Mouse (Mus musculus): ENCODE measurements around the gene Taf1.

Taf1 gene

DNA sequence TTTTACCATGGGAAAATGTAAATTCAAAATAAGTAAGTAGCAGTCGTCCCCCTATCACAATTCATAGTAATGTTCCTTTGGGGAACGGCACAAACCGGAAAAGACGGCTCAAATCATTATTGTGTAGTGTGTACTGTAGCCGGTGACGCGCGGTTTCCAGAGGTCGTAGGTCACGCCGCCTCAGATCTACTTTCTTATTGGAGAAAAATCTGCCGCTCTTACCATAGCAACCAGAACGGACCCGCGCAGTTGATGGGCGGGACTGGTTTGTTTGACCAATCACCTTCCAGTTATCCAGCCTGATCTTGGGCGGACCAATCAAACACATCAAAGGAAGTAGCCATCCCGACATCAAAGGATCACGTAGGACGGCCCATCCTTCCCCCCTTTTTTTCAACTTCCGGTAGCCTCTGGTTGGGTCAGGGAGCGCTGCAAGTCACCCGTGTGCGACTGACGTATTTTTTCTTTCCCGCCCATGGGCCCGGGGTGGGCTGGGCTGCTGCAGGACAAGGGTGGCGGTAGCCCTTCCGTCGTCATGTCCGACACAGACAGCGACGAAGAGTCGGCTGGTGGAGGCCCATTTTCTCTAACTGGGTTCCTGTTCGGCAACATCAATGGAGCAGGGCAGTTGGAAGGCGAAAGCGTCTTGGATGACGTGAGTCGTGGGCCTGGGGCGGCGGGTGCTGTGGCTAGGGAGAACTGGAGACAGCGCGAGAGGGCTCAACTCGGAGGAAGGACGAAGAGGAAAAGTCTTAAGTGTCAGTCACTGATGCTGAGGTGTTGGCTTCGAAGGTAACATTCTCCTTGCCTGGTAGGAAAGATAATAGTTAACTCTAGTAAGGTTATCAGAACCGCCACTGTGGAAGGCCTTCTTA, at the start of gene Taf1:
Gene Taf1, plus strand, starts transcription at position 388 of the 875 bp plus-strand sequence.
- DNase-seq (ENCODE audit: extremely low spot score, low spot score), result peak; percentile 82

DNA sequence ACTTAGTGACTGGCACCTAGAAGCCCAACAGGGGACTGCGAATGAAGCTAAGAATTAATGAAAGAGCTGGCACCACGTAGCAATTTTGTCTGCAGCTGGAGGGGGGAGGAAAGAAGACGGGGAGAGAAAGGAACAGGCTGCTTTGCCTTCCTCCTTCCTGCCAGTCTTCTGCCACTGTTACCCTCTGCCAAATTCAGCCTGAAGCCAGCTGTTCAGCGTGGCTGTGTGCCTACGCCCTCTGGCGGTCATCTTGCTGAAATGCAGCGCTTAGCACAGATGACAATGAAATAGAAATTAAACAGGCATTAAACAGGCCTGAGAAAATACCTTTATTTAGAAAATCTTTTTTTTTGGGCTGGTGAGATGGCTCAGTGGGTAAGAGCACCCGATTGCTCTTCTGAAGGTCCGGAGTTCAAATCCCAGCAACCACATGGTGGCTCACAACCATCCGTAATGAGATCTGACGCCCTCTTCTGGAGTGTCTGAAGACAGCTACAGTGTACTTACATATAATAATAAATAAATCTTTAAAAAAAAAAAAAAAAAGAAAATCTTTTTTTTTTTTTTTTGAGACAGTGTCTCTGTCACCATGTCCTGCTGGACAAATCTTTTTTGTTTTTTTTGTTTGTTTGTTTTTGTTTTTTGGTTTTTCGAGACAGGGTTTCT, 45.9 kb upstream of the Taf1 start:
- DNase-seq (ENCODE audit: extremely low spot score, low spot score), result peak; percentile 27

DNA sequence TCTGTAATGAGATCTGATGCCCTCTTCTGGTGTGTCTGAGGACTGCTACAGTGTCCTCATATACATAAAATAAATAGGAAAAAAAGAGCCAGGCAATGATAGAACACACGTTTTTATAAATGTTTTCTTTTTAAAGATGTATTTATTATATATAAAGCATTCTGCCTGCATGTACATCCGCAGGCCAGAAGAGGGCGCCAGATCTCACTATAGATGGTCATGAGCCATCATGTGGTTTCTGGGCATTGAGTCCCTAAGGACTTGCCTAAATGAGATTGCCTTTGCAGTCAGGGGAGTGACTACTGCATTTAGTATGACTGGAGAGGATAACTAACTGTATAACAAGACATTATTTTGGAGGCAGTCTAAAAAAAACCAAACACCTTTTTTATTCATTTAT, 27.9 kb upstream of the Taf1 start:
- DNase-seq (ENCODE audit: extremely low spot score, low spot score), result peak; percentile 17

DNA sequence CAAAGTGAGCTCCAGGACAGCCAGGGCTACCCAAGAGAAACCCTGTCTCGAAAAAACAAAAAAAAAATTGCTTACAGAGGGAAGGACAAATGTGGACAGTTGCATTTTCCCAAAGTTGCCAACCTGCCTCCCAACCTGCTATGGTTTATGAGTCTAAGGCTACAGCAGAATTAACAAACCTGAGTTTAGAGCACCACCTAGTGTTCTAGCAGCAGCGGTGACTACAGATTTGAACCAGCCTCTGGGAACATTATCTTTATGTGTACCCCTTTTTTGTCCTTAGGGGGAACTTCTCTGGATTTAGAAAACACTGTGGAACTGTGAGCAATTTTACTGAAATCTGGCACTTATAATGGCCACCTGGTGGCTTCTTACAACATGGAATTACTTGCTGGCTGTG, 16.8 kb upstream of the Taf1 start:
- DNase-seq (ENCODE audit: extremely low spot score, low spot score), result no peak

GRCm38 (mm10) chrX:101518006-101518405, 14.5 kb upstream of the Taf1 start:
- DNase-seq (ENCODE audit: extremely low spot score, low spot score), result no peak

- DNase-seq (ENCODE audit: extremely low spot score, low spot score), result no peak
Measured at GRCm38 (mm10) chrX:101522027-101522426, 10.5 kb upstream of the Taf1 start.

DNA sequence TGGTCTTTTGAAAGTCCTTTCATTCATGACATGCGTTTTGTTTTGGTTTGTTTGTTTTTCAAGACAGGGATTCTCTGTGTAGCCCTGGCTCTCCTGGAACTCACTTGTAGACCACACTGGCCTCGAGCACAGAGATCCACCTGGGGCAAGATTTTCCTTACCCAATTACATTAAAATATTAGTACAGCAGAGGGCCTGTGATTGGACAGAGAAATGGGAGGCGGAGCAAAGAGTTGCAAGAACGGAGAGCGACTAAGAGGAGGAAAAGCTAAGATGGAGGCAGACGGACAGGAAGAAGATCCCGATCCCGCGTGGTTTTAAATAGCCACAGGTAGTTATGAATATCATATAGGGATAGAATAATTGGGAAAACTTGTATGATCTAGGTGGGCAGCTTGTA, 5.2 kb upstream of the Taf1 start:
- no peak for DNase-seq (ENCODE audit: extremely low spot score, low spot score)

GRCm38 (mm10) chrX:101585455-101585854, 52.9 kb downstream of the Taf1 start:
- DNase-seq (ENCODE audit: extremely low spot score, low spot score), result no peak

DNA sequence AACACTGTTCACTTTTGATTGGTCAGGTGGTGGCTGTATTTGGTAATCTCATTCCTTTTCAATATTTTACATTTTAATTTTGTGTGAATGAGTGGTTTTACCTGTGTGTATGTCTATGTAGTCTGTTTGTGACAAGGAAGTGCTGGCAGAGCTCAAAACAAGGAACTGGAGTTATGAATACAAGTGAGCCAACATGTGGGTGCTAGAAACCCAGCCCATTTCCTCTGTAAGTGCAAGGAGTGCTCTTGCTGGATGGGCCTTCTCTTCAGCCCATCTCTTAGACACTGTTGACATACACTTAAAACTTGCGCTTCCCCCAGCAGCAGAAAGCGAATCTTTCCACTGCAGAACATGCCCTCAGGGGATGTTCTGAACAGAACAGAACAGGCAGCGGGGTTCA, 83.6 kb downstream of the Taf1 start:
- no peak for DNase-seq (ENCODE audit: extremely low spot score, low spot score)

- no peak for DNase-seq (ENCODE audit: extremely low spot score, low spot score)
Measured at GRCm38 (mm10) chrX:101617889-101618288, 85.4 kb downstream of the Taf1 start.

DNA sequence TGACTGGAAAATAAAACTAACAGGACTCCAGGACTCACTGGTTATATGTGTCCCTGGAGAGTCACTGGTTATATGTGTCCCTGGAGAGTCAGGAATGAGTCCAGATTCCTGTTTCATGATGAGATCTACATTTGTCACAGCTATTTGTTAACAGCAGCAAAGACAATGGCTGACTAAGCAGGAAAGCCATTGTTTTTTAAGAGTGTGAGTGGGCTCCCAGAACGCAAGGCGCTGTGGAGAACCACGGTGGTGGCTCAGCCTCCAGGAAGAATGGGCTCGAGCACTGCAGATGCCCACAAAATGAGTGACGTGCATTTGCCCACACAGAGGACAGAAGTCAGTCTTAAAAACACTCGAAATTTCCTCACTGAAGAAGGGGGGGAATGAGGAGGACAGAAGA, 87.8 kb downstream of the Taf1 start:
- DNase-seq (ENCODE audit: extremely low spot score, low spot score), result no peak

DNA sequence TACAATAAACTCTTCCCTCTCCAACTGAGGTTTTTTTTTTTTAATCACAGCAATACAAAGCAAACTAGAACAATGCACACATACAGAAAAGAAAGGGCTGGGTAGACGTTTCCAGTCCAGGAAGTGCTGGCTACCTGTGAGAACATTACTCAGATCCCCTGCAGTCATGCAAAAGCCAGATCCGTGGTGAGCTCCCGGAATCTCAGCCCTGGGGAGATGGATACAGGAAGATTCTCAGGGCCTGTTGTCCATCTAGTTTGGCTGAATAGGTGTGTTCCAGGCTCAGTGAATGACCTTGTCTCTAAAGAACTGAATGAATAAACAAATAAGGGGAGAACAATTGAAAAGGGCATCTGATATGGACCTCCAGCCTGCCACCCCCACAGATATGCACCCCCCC, 90.0 kb downstream of the Taf1 start:
- DNase-seq (ENCODE audit: extremely low spot score, low spot score), result no peak

DNA sequence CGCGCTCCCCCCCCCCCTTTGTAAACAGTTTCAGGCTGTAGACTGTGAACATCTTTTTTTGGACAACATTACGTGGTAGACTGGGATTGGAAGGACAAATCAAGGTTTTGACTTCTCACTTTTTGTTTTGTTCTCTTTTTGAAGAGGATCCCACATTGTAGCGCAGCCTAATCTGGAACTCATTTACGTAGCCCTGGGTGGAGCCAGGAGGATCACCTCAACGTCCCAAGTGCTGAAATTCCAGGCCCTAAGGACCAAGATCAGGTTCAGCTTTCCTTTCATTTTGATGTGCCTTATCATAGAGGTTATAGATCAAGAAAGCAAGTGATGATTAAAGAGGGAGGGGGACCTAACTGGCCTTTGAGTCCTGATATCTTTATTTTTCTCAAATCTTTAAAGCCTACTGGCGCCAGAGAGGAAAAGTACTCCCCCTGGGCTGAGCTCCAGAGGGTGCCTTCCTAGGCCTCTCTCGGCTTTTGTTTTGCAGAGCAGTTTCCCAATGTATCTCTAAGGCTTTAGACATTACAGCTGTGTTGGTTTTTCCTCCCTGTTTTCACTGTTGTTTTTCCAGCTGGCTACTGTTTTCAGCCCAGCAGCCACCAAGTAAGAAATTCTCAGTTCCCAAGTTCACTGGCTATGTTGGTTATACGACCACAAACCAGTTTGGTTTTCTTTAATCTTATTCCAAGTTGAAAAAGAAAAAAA, 104.4 kb downstream of the Taf1 start:
- peak; percentile 13 for DNase-seq (ENCODE audit: extremely low spot score, low spot score)

DNA sequence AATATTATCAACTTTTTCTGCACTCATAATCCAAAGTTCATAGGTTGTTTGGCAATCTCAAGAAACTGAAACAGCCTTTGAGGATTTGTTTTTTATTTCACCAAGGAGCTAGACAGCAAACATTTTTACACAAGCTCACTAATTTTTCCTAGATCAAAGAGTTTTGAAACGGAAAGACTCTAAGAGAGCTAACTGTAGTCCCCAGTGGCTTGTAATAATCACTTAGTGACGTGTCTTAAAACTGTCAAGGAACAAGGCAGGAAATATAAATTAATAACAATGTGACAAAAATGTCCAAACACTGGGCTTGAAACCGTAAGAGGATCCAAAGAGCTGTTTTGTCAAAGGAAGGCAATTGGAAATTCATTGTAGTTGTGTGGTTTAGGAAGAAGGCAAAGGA, 106.3 kb downstream of the Taf1 start:
- DNase-seq (ENCODE audit: extremely low spot score, low spot score), result no peak

DNA sequence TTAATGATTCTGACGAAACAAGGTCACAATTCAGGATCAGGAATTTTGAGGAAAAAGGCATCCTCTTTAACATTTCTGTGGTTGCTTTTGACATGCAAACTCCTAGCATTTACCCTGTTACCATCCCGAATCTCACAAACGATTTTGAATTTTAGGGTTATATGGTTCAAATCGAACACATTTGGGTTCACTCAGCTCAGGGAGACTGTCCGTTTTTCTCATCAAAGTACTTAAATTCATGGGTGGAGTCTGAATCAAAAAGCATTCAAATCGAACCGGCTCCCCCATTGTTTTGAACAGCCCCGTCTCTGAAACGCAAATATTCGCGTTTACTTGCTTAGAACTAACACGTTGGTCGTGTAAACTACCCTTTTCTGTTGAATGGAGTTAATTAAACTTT, 106.8 kb downstream of the Taf1 start:
- DNase-seq (ENCODE audit: extremely low spot score, low spot score), result peak; percentile 19

- peak; percentile 86 for DNase-seq (ENCODE audit: extremely low spot score, low spot score)
Measured at GRCm38 (mm10) chrX:101639741-101640166, 107.2 kb downstream of the Taf1 start, which contains the start of gene Ogt. Gene Ogt (plus strand): TSS chrX:101640060.

GRCm38 (mm10) chrX:101640194-101641160, 107.9 kb downstream of the Taf1 start:
- DNase-seq (ENCODE audit: extremely low spot score, low spot score), result peak; percentile 52

- no peak for DNase-seq (ENCODE audit: extremely low spot score, low spot score)
Measured at GRCm38 (mm10) chrX:101641161-101641530, 108.6 kb downstream of the Taf1 start.

DNA sequence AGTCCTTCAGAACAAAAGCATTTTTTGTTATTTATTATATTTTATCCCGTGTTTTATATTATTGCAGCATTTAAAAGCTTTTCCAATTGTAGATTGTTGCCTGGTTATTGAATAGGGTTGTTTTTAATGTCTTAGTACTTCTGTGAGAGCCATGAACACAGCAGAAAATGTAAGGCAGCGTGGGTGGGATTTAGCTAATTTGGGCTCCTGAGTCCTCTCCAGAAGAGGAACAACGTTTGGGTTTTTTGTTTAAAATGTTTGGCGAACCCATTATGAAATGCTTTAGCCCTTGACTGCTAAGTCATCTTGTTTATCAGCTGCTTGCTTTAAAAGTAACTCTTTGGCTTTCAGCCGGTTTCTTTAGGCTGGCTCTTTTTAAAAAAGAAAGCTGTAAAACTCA, 109.6 kb downstream of the Taf1 start:
- DNase-seq (ENCODE audit: extremely low spot score, low spot score), result no peak

DNA sequence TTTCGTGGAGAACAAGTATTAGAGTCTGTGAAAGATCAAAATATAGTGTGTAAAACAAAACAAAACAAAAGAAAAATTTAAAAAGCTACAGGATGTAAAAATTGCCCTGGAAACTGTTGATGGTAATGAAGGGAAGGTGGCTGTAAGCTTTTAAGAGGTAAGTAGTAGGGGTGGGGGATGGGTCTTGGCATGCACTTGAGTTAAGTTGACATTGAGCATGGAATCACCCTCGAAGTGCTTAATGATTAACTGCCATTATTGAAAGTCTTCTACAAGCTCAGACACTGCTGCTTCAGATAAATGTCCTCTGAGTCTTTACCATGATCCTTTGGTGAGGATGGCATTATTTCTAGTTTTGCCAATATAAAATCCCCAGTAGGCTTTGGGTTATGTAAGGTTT, 112.8 kb downstream of the Taf1 start:
- no peak for DNase-seq (ENCODE audit: extremely low spot score, low spot score)

GRCm38 (mm10) chrX:101646621-101647020, 114.1 kb downstream of the Taf1 start:
- DNase-seq (ENCODE audit: extremely low spot score, low spot score), result no peak

Measured in neural tube, embryonic 10.5 days (tissue).